Mouse (Mus musculus) myocyte (in vitro differentiated cells): ENCODE measurements around the gene Olfr1361. TPM values are rescaled to one million over a fixed set of nuclear protein-coding genes. Genes with fewer than 3 reads are reported as not detected.
A peak's percentile ranks its signal among the peaks of the same experiment; 100 is the strongest.

Source experiments
- H3K27me3 ChIP-seq: one replicate; pipeline ENCODE4 v1.6.1; 2011; ENCODE audit not compliant: control insufficient read depth, insufficient read depth, insufficient read length
- H3K36me3 ChIP-seq: one replicate; pipeline ENCODE4 v1.6.1; 2011; ENCODE audit not compliant: control insufficient read depth, insufficient read depth
- H3K4me2 ChIP-seq: one replicate; pipeline ENCODE4 v1.6.1; 2011; ENCODE audit warnings: low read depth, control low read depth
- H3K4me3 ChIP-seq: one replicate; pipeline ENCODE4 v1.5.1; 2011; ENCODE audit warnings: mild to moderate bottlenecking, control low read depth, moderate library complexity
- H3K79me2 ChIP-seq: one replicate; pipeline ENCODE4 v1.6.1; 2011; ENCODE audit not compliant: control insufficient read depth, insufficient read depth
- H3ac ChIP-seq: one replicate; pipeline ENCODE4 v1.6.1; 2011; ENCODE audit not compliant: control insufficient read depth, insufficient read length
- CEBPB ChIP-seq: IDR thresholded peaks from 2 replicates; pipeline ENCODE4 v1.6.1; 2011; ENCODE audit warnings: mild to moderate bottlenecking, moderate library complexity; ENCODE audit not compliant: poor library complexity, insufficient read depth, severe bottlenecking
- E2F4 ChIP-seq: IDR thresholded peaks from one replicate; pipeline ENCODE4 v1.6.1; 2011; ENCODE audit warnings: mild to moderate bottlenecking, control low read depth, moderate library complexity; ENCODE audit not compliant: insufficient read depth
- MAX ChIP-seq: IDR thresholded peaks from one replicate; pipeline ENCODE4 v1.6.1; 2011; ENCODE audit warnings: low read depth, mild to moderate bottlenecking, control low read depth
- MYOD1 ChIP-seq, 3 experiments: IDR thresholded peaks; one replicate each; pipeline ENCODE4 v1.6.1; 2011; ENCODE audit warnings: control low read depth in 2 of 3, low read depth in 2 of 3, mild to moderate bottlenecking in 2 of 3, moderate library complexity in 1 of 3; ENCODE audit not compliant: insufficient read length in 2 of 3, control insufficient read depth in 1 of 3
- MYOG ChIP-seq, 3 experiments: IDR thresholded peaks; one replicate each; pipeline ENCODE4 v1.6.1; 2011; ENCODE audit warnings: control low read depth in 2 of 3, low read depth in 2 of 3, mild to moderate bottlenecking in 2 of 3; ENCODE audit not compliant: insufficient read length in 2 of 3, control insufficient read depth in 1 of 3, insufficient read depth in 1 of 3
- POLR2A ChIP-seq: IDR thresholded peaks from one replicate; pipeline ENCODE4 v1.6.1; 2011; ENCODE audit warnings: low read depth, mild to moderate bottlenecking, control low read depth, moderate library complexity; ENCODE audit not compliant: insufficient read length
- POLR2AphosphoS2 ChIP-seq: IDR thresholded peaks from one replicate; pipeline ENCODE4 v1.6.1; 2011; ENCODE audit warnings: low read depth, control low read depth; ENCODE audit not compliant: insufficient read length
- REST ChIP-seq: IDR thresholded peaks from one replicate; pipeline ENCODE4 v1.6.1; 2011; ENCODE audit warnings: mild to moderate bottlenecking, control low read depth, moderate library complexity; ENCODE audit not compliant: insufficient read depth, insufficient read length
- SRF ChIP-seq: IDR thresholded peaks from one replicate; pipeline ENCODE4 v1.6.1; 2011; ENCODE audit warnings: low read depth; ENCODE audit not compliant: control insufficient read depth, insufficient read length
- TCF12 ChIP-seq: IDR thresholded peaks from one replicate; pipeline ENCODE4 v1.6.1; 2011; ENCODE audit warnings: mild to moderate bottlenecking, control low read depth; ENCODE audit not compliant: poor library complexity, insufficient read depth, severe bottlenecking
- TCF3 ChIP-seq: IDR thresholded peaks from one replicate; pipeline ENCODE4 v1.6.1; 2011; ENCODE audit warnings: low read depth, control low read depth; ENCODE audit not compliant: insufficient read length
- USF1 ChIP-seq: IDR thresholded peaks from one replicate; pipeline ENCODE4 v1.6.1; 2011; ENCODE audit warnings: low read depth, mild to moderate bottlenecking, control low read depth, moderate library complexity
- polyA plus RNA-seq: library from polyadenylated mRNA; unstranded; fragments of >200 nt; fragmentation: generic; extraction: Trizol; gene quantifications from one replicate; pipeline ENCODE4 v1.2.1, GENCODE M21; 2012; ENCODE audit warnings: missing spikeins

The Olfr1361 gene
- not detected for polyA plus RNA-seq

- Histone ChIP-seq H3K4me2 (no peak within 1 kb of the TSS), H3K36me3 (no peaks in the 10 kb centered on the region), H3K27me3 (no peaks in the 10 kb centered on the region), H3ac (no peak within 1 kb of the TSS), H3K4me3 (no peak within 1 kb of the TSS), H3K79me2 (no peaks in the 10 kb centered on the region)
- TF ChIP-seq TCF12, result no peak
- TF ChIP-seq MAX, result no peak
- TF ChIP-seq CEBPB, result no peak
- TF ChIP-seq TCF3, result no peak
- TF ChIP-seq REST, result no peak
- no peak for TF ChIP-seq MYOG (IDR thresholded peaks at IDR 0.05; ENCODE audit: control insufficient read depth in 1 of 3, insufficient read depth in 1 of 3, insufficient read length in 2 of 3, low read depth in 2 of 3)
- no peak for TF ChIP-seq E2F4
- TF ChIP-seq MYOD1 (IDR thresholded peaks at IDR 0.05; ENCODE audit: control insufficient read depth in 1 of 3, insufficient read length in 2 of 3, low read depth in 2 of 3), result no peak
These were observed at the start of gene Olfr1361 for GRCm38 (mm10) chr13:21663286-21663685. TSS of gene Olfr1361 (minus strand) at chr13:21663386.

- Histone ChIP-seq H3ac (no peak overlapping the region), H3K27me3 (no peaks in the 10 kb centered on the region), H3K36me3 (no peaks in the 10 kb centered on the region), H3K4me3 (peak overlapping the region; percentile 48), H3K79me2 (no peaks in the 10 kb centered on the region), H3K4me2 (peak overlapping the region; percentile 97)
- TF ChIP-seq POLR2AphosphoS2 (no peak), TCF3 (no peak), USF1 (no peak), CEBPB (no peak), MAX (no peak), MYOG (IDR thresholded peaks at IDR 0.05; ENCODE audit: control insufficient read depth in 1 of 3, insufficient read depth in 1 of 3, insufficient read length in 2 of 3, low read depth in 2 of 3) (no peak), POLR2A (no peak), MYOD1 (IDR thresholded peaks at IDR 0.05; ENCODE audit: control insufficient read depth in 1 of 3, insufficient read length in 2 of 3, low read depth in 2 of 3) (no peak), E2F4 (no peak)
These were observed 48.5 kb upstream of the Olfr1361 start for GRCm38 (mm10) chr13:21711698-21712097.

- no peak for TF ChIP-seq REST
- no peak overlapping the region for H3ac ChIP-seq
- no peaks in the 10 kb centered on the region for H3K36me3 ChIP-seq
- H3K4me3 ChIP-seq, result peak overlapping the region; percentile 48
- H3K4me2 ChIP-seq, result peak overlapping the region; percentile 97
- H3K79me2 ChIP-seq, result no peaks in the 10 kb centered on the region
- no peaks in the 10 kb centered on the region for H3K27me3 ChIP-seq
These were observed 47.8 kb upstream of the Olfr1361 start for GRCm38 (mm10) chr13:21710821-21711525.

- Histone ChIP-seq H3K36me3 (no peaks in the 10 kb centered on the region), H3ac (no peak overlapping the region), H3K4me2 (peak overlapping the region; percentile 97), H3K4me3 (peak overlapping the region; percentile 48), H3K27me3 (no peaks in the 10 kb centered on the region), H3K79me2 (no peaks in the 10 kb centered on the region)
- no peak for TF ChIP-seq MYOD1 (IDR thresholded peaks at IDR 0.05; ENCODE audit: control insufficient read depth in 1 of 3, insufficient read length in 2 of 3, low read depth in 2 of 3)
- TF ChIP-seq TCF3, result no peak
- no peak for TF ChIP-seq POLR2A
- no peak for TF ChIP-seq E2F4
- no peak for TF ChIP-seq REST
- no peak for TF ChIP-seq MYOG (IDR thresholded peaks at IDR 0.05; ENCODE audit: control insufficient read depth in 1 of 3, insufficient read depth in 1 of 3, insufficient read length in 2 of 3, low read depth in 2 of 3)
- no peak for TF ChIP-seq POLR2AphosphoS2
- TF ChIP-seq MAX, result no peak
- TF ChIP-seq TCF12, result no peak
- TF ChIP-seq CEBPB, result no peak
- TF ChIP-seq SRF, result no peak
These were observed 47.0 kb upstream of the Olfr1361 start for GRCm38 (mm10) chr13:21710031-21710711.

GRCm38 (mm10) chr13:21706669-21707068 lies 43.5 kb upstream of the Olfr1361 start:
- Histone ChIP-seq H3ac (no peak overlapping the region), H3K4me3 (no peak overlapping the region), H3K27me3 (no peaks in the 10 kb centered on the region), H3K4me2 (no peak overlapping the region), H3K36me3 (no peaks in the 10 kb centered on the region), H3K79me2 (no peaks in the 10 kb centered on the region)
- no peak for TF ChIP-seq USF1
- no peak for TF ChIP-seq SRF
- TF ChIP-seq E2F4, result no peak
- TF ChIP-seq POLR2A, result no peak
- no peak for TF ChIP-seq REST
- TF ChIP-seq MAX, result no peak
- TF ChIP-seq POLR2AphosphoS2, result no peak
- TF ChIP-seq MYOD1 (IDR thresholded peaks at IDR 0.05; ENCODE audit: control insufficient read depth in 1 of 3, insufficient read length in 2 of 3, low read depth in 2 of 3), result no peak
- TF ChIP-seq MYOG (IDR thresholded peaks at IDR 0.05; ENCODE audit: control insufficient read depth in 1 of 3, insufficient read depth in 1 of 3, insufficient read length in 2 of 3, low read depth in 2 of 3), result no peak
- no peak for TF ChIP-seq CEBPB
- no peak for TF ChIP-seq TCF12
- TF ChIP-seq TCF3, result no peak
